Mouse (Mus musculus): ENCODE data around the gene Rsc1a1. TPM values are rescaled to one million over a fixed set of nuclear protein-coding genes. Genes with fewer than 3 reads are reported as not detected.

Rsc1a1 gene
- total and polyA plus RNA-seq, 3 experiments, result 7.7 TPM; not detected in 2

DNA sequence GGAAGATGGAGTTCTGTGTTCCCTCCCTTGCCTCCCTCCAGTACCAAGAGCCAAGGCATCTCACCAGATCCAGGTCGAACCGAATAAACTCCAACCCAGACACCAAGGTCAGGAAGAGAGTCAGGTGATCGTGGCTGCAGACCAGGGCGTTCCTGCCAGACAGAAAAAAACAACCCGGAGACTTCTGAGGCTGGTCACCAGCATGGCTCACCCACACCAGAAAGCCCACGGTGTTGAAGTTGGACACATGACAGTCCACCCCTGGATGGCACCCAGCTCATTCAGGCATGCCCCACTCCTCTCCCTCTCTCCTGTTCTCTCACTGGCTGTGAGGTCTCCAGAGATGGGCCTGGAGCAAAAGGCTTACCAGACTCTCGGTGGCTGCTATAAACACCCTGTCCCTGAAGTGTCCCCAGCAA lies 44.0 kb downstream of the Rsc1a1 start:
- H3K9me3 ChIP-seq (replicated peaks; ENCODE audit: insufficient read depth, low read length), result no peaks in the 10 kb centered on the region
- DNase-seq (ENCODE audit: low read depth, low spot score), result no peak
- no peaks in the 10 kb centered on the region for H3K27me3 ChIP-seq (ENCODE audit: control insufficient read depth in 1 of 2, insufficient read depth in 2 of 2, low read length in 2 of 2)
- no peak overlapping the region for H3K27ac ChIP-seq (ENCODE audit: control insufficient read depth, low read depth, low read length)
- H3K36me3 ChIP-seq (ENCODE audit: control insufficient read depth in 1 of 2, insufficient read depth in 2 of 2, low read length in 2 of 2), result no peaks in the 10 kb centered on the region; a peak in 1 of 4 replicates
- H3K79me2 ChIP-seq (ENCODE audit: control insufficient read depth, insufficient read depth, low read length, poor library complexity), result no peaks in the 10 kb centered on the region
- no peak overlapping the region for H3K4me3 ChIP-seq (ENCODE audit: control insufficient read depth in 1 of 2, insufficient read depth in 1 of 2, low read depth in 2 of 2, low read length in 2 of 2)
- TF ChIP-seq MAX (IDR thresholded peaks at IDR 0.05; ENCODE audit: low read length) (no peak), MAZ (IDR thresholded peaks at IDR 0.05; ENCODE audit: low read depth, low read length) (no peak), MAFK (IDR thresholded peaks at IDR 0.05; ENCODE audit: borderline replicate concordance, low read depth, low read length) (no peak), RAD21 (IDR thresholded peaks at IDR 0.05; ENCODE audit: low read depth, low read length) (no peak)
- no peaks in the 10 kb centered on the region for H3K4me1 ChIP-seq (ENCODE audit: control insufficient read depth in 1 of 2, insufficient read depth in 2 of 2, low read length in 2 of 2)
- H3K9ac ChIP-seq (ENCODE audit: control insufficient read depth, low read depth, low read length, poor library complexity, severe bottlenecking), result no peak overlapping the region

DNA sequence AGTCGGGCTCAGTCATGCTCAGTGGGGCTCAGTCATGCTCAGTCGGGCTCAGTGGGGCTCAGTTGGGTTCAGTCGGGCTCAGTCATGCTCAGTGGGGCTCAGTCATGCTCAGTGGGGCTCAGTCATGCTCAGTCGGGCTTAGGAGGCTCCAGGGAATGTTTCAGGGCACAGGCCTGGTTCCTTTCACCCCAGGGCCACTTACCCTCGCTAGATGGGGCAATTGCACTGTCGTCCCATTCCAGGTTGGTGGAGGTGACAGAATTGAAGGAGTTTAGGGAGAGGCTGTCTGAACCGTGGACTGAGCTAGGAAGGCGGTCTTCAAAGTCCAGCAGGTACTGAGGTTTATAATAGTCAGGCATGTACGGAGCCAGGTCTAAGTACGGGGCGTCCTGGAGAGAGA lies 45.9 kb downstream of the Rsc1a1 start:
- no peaks in the 10 kb centered on the region for H3K4me1 ChIP-seq (ENCODE audit: control insufficient read depth in 1 of 2, insufficient read depth in 2 of 2, low read length in 2 of 2)
- H3K9ac ChIP-seq (ENCODE audit: control insufficient read depth, low read depth, low read length, poor library complexity, severe bottlenecking), result no peak overlapping the region
- H3K27me3 ChIP-seq (ENCODE audit: control insufficient read depth in 1 of 2, insufficient read depth in 2 of 2, low read length in 2 of 2), result no peaks in the 10 kb centered on the region
- H3K36me3 ChIP-seq (ENCODE audit: control insufficient read depth in 1 of 2, insufficient read depth in 2 of 2, low read length in 2 of 2), result no peaks in the 10 kb centered on the region; a peak in 1 of 4 replicates
- H3K27ac ChIP-seq (ENCODE audit: control insufficient read depth, low read depth, low read length), result no peak overlapping the region
- H3K4me3 ChIP-seq (ENCODE audit: control insufficient read depth in 1 of 2, insufficient read depth in 1 of 2, low read depth in 2 of 2, low read length in 2 of 2), result no peak overlapping the region
- DNase-seq (ENCODE audit: low read depth, low spot score), result no peak
- TF ChIP-seq NELFE (IDR thresholded peaks at IDR 0.05; ENCODE audit: low read depth, low read length) (no peak), TCF12 (IDR thresholded peaks at IDR 0.05; ENCODE audit: low read depth, low read length) (no peak), KAT2A (conservative IDR thresholded peaks at IDR 0.05; ENCODE audit: low read depth, low read length) (no peak)
- no peaks in the 10 kb centered on the region for H3K79me2 ChIP-seq (ENCODE audit: control insufficient read depth, insufficient read depth, low read length, poor library complexity)
- no peaks in the 10 kb centered on the region for H3K9me3 ChIP-seq (replicated peaks; ENCODE audit: insufficient read depth, low read length)

GRCm38 (mm10) chr4:141636693-141637092 lies 48.7 kb downstream of the Rsc1a1 start:
- Histone ChIP-seq H3K9ac (ENCODE audit: control insufficient read depth, low read depth, low read length, poor library complexity, severe bottlenecking) (no peak overlapping the region), H3K4me3 (ENCODE audit: control insufficient read depth in 1 of 2, insufficient read depth in 1 of 2, low read depth in 2 of 2, low read length in 2 of 2) (no peak overlapping the region), H3K79me2 (ENCODE audit: control insufficient read depth, insufficient read depth, low read length, poor library complexity) (no peaks in the 10 kb centered on the region), H3K36me3 (ENCODE audit: control insufficient read depth in 1 of 2, insufficient read depth in 2 of 2, low read length in 2 of 2) (peaks cover 0 to 1% of the 10 kb centered on the region in 2 experiments; a peak in 1 of 4 replicates), H3K27ac (ENCODE audit: control insufficient read depth, low read depth, low read length) (no peak overlapping the region), H3K9me3 (replicated peaks; ENCODE audit: insufficient read depth, low read length) (no peaks in the 10 kb centered on the region), H3K4me1 (ENCODE audit: control insufficient read depth in 1 of 2, insufficient read depth in 2 of 2, low read length in 2 of 2) (no peaks in the 10 kb centered on the region), H3K27me3 (ENCODE audit: control insufficient read depth in 1 of 2, insufficient read depth in 2 of 2, low read length in 2 of 2) (no peaks in the 10 kb centered on the region)
- TF ChIP-seq UBTF (IDR thresholded peaks at IDR 0.05; ENCODE audit: borderline replicate concordance, insufficient read depth, low read depth, low read length) (no peak), POLR2AphosphoS5 (IDR thresholded peaks at IDR 0.05; ENCODE audit: borderline replicate concordance, low read depth, low read length) (no peak), TCF12 (IDR thresholded peaks at IDR 0.05; ENCODE audit: low read depth, low read length) (no peak), CHD2 (IDR thresholded peaks at IDR 0.05; ENCODE audit: low read length) (no peak), GABPA (IDR thresholded peaks at IDR 0.05; ENCODE audit: low read depth, low read length) (no peak), KAT2A (conservative IDR thresholded peaks at IDR 0.05; ENCODE audit: low read depth, low read length) (no peak), MEF2A (IDR thresholded peaks at IDR 0.05; ENCODE audit: extremely low read depth, insufficient replicate concordance, low read depth, low read length, poor library complexity, severe bottlenecking) (no peak), CTCF (IDR thresholded peaks at IDR 0.05 in 2 of 3, conservative IDR thresholded peaks at IDR 0.05 in 1 of 3; ENCODE audit: control insufficient read depth in 1 of 3, insufficient read depth in 1 of 3, low read depth in 2 of 3, low read length in 3 of 3, poor library complexity in 1 of 3, severe bottlenecking in 1 of 3) (no peak), RAD21 (IDR thresholded peaks at IDR 0.05; ENCODE audit: low read depth, low read length) (no peak)
- DNase-seq (ENCODE audit: low read depth, low spot score), result no peak
